Mouse (Mus musculus): ENCODE measurements around the gene Pex16.
A peak's percentile ranks its signal among the peaks of the same experiment; 100 is the strongest.

The Pex16 gene

GRCm38 (mm10) chr2:92370821-92371805 lies 3.4 kb upstream of the Pex16 start:
- DNase-seq = peak; percentile 96 to 97

GRCm38 (mm10) chr2:92371971-92372690 lies 2.3 kb upstream of the Pex16 start:
- DNase-seq = peak; percentile 38

- peak; percentile 90 for DNase-seq
These were observed 1.6 kb upstream of the Pex16 start for GRCm38 (mm10) chr2:92372767-92373436.

- no peak for DNase-seq
These were observed 1.1 kb upstream of the Pex16 start for GRCm38 (mm10) chr2:92373437-92373813.

- DNase-seq = peak; percentile 96 to 99
These were observed 685 bp downstream of the Pex16 start for GRCm38 (mm10) chr2:92375099-92375623.

GRCm38 (mm10) chr2:92375788-92376187 lies 1.3 kb downstream of the Pex16 start:
- DNase-seq = no peak

GRCm38 (mm10) chr2:92376300-92376699 lies 1.8 kb downstream of the Pex16 start:
- no peak for DNase-seq

- no peak for DNase-seq
These were observed 2.8 kb downstream of the Pex16 start for GRCm38 (mm10) chr2:92377320-92377719.

- DNase-seq = no peak
These were observed 5.5 kb downstream of the Pex16 start for GRCm38 (mm10) chr2:92379783-92380494.

GRCm38 (mm10) chr2:92380495-92381050 lies 6.1 kb downstream of the Pex16 start:
- no peak for DNase-seq

- DNase-seq = no peak
These were observed 6.7 kb downstream of the Pex16 start for GRCm38 (mm10) chr2:92381161-92381560.

GRCm38 (mm10) chr2:92381901-92382588 lies 7.6 kb downstream of the Pex16 start, which contains the start of gene 1700029I15Rik:
TSS of gene 1700029I15Rik (plus strand) at chr2:92382538.
- DNase-seq = no peak

GRCm38 (mm10) chr2:92382759-92383158 lies 8.3 kb downstream of the Pex16 start:
- DNase-seq = no peak

GRCm38 (mm10) chr2:92384101-92384500 lies 9.6 kb downstream of the Pex16 start:
- no peak for DNase-seq

GRCm38 (mm10) chr2:92385113-92386051 lies 10.9 kb downstream of the Pex16 start:
- no peak for DNase-seq

- no peak for DNase-seq
These were observed 12.5 kb downstream of the Pex16 start for GRCm38 (mm10) chr2:92386821-92387570.

- no peak for DNase-seq
These were observed 13.2 kb downstream of the Pex16 start for GRCm38 (mm10) chr2:92387646-92388045.

GRCm38 (mm10) chr2:92388081-92388517 lies 13.6 kb downstream of the Pex16 start:
- DNase-seq = no peak
